Mouse (Mus musculus): Measurements from ENCODE around the gene Pm20d2. TPM values are rescaled to one million over a fixed set of nuclear protein-coding genes. Genes with fewer than 3 reads are reported as not detected.

Gene Pm20d2
- total and polyA plus RNA-seq, 3 experiments: 0.16 to 0.59 (median 0.32) TPM

DNA sequence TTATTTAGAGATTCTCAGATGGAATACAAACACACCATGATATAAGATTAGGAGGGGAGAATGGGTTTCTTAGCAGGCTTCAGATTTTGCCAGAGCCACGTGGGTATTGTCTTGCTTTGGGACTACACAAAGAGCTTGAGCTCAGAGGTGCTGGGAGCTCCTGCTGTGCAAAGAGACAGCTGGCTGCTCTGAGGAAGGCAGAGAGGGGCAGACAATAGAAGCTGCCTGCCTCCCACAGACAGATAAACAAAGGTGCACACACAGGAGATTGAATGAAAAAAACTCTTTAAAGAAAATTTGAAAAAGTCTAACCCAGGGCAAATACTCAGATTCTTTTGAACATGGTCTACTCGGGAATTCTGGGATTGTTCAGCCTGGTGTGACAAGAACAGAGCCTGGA lies 8.6 kb upstream of the Pm20d2 start:
- Histone ChIP-seq H3K9me3 (replicated peaks; ENCODE audit: low read length) (peaks cover 5% of the 10 kb centered on the region), H3K4me3 (replicated peaks in 1 of 3; ENCODE audit: low read depth in 2 of 3, low read length in 2 of 3, poor library complexity in 1 of 3) (no peak overlapping the region), H3K27ac (ENCODE audit: insufficient read depth, low read depth) (no peak overlapping the region), H3K79me2 (replicated peaks; ENCODE audit: control insufficient read depth, extremely low read depth, insufficient read depth, poor library complexity, severe bottlenecking) (no peaks in the 10 kb centered on the region), H3K4me1 (ENCODE audit: control insufficient read depth in 1 of 2, insufficient read depth in 2 of 2) (no peaks in the 10 kb centered on the region), H3K36me3 (replicated peaks in 1 of 2; ENCODE audit: control insufficient read depth in 1 of 2, insufficient read depth in 1 of 2, low read length in 1 of 2) (no peaks in the 10 kb centered on the region), H3K9ac (ENCODE audit: insufficient read depth, low read depth) (no peak overlapping the region), H3K27me3 (replicated peaks) (no peaks in the 10 kb centered on the region), H3K4me2 (ENCODE audit: insufficient read depth, low read depth, poor library complexity, severe bottlenecking) (no peak overlapping the region)
- dilution Hi-C loops (cut with MboI; ENCODE audit: extremely low pct_ligation_motif_present, extremely low pct_unique_long_range_greater_than_20kb, low sequenced_read_pairs) (no loop called here), in situ Hi-C loops (cut with MboI; ENCODE audit: low pct_ligation_motif_present, low pct_unique_long_range_greater_than_20kb, low sequenced_read_pairs) (no loop called here)
- TF ChIP-seq MAZ (IDR thresholded peaks at IDR 0.05; ENCODE audit: low read depth, low read length): no peak
- no peak for TF ChIP-seq CTCF (conservative IDR thresholded peaks at IDR 0.05 in 1 of 2, IDR thresholded peaks at IDR 0.05 in 1 of 2; ENCODE audit: low read depth in 2 of 2, low read length in 2 of 2)
- no peak for TF ChIP-seq SMC3 (IDR thresholded peaks at IDR 0.05; ENCODE audit: low read depth, low read length)
- no peak for TF ChIP-seq MYC (IDR thresholded peaks at IDR 0.05; ENCODE audit: low read depth, low read length)
- no peak for TF ChIP-seq RCOR1 (conservative IDR thresholded peaks at IDR 0.05; ENCODE audit: low read depth, low read length)
- no peak for TF ChIP-seq IRF4 (IDR thresholded peaks at IDR 0.05; ENCODE audit: low read depth, low read length)
- TF ChIP-seq POLR2A (IDR thresholded peaks at IDR 0.05; ENCODE audit: low read depth, low read length): no peak
- TF ChIP-seq TBP (conservative IDR thresholded peaks at IDR 0.05; ENCODE audit: low read depth, low read length): no peak
- TF ChIP-seq GABPA (IDR thresholded peaks at IDR 0.05; ENCODE audit: insufficient replicate concordance, low read depth, low read length): no peak
- TF ChIP-seq MAX (IDR thresholded peaks at IDR 0.05; ENCODE audit: low read length): no peak
- no peak for TF ChIP-seq ELF1 (IDR thresholded peaks at IDR 0.05; ENCODE audit: low read depth, low read length)
- TF ChIP-seq CHD2 (IDR thresholded peaks at IDR 0.05; ENCODE audit: low read length): no peak
- no peak for DNase-seq (ENCODE audit: extremely low read depth)

DNA sequence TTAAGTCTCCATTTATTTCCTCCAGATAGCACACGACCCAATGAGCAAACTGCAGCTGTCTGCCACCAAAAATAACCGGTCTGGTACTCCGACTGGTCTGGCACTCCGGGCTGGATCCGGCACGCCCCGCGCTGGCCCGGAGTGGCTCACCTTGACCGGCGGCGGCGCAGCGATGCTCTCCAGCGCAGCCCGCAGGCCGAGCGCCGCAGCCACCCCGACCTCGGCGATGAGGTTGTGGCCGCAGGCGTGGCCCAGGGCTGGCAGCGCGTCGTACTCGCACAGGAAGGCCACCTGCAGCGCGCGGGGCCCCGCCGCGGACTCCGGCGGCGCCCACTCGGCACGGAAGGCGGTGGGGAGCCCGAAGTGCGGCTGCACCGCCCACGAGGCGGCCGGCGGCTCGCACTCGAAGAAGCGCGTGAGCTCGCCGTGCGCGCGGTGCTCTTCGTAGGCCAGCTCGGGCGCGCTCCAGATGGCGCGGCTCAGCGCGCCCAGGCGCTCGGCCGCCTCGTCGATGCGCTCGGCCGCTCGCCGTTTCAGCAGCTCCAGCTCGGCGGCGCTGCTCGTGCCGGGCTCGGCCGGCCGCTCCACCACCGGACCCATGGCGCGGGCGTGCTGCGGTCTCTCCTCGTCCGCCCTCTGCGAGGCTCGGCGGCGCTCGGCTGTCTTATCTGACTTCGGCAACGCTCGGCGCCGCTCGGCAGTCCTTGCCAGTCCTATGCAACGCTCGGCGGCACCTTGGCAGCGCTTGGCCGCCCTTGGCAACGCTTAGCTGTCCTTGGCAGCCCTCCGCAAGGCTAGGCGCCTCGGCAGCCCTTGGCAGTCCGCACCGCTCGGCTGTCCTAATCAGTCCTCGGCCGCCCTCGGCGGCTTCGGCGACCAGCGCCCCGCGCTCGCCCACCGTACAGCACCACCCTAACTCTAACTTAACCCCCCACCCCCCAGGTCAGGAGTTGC lies 479 bp downstream of the Pm20d2 start:
- no peak overlapping the region; the same call in 1 of the 2 replicates for H3K9ac ChIP-seq (ENCODE audit: insufficient read depth, low read depth)
- H3K27me3 ChIP-seq (replicated peaks): no peaks in the 10 kb centered on the region
- H3K9me3 ChIP-seq (replicated peaks; ENCODE audit: low read length): peaks cover 10% of the 10 kb centered on the region
- no peaks in the 10 kb centered on the region for H3K4me1 ChIP-seq (ENCODE audit: control insufficient read depth in 1 of 2, insufficient read depth in 2 of 2)
- peak overlapping the region; percentile 22 for H3K27ac ChIP-seq (ENCODE audit: insufficient read depth, low read depth)
- no peaks in the 10 kb centered on the region for H3K79me2 ChIP-seq (replicated peaks; ENCODE audit: control insufficient read depth, extremely low read depth, insufficient read depth, poor library complexity, severe bottlenecking)
- peak; percentile 16 for DNase-seq (ENCODE audit: extremely low read depth)
- dilution Hi-C loops (cut with MboI; ENCODE audit: extremely low pct_ligation_motif_present, extremely low pct_unique_long_range_greater_than_20kb, low sequenced_read_pairs) (no loop called here), in situ Hi-C loops (cut with MboI; ENCODE audit: low pct_ligation_motif_present, low pct_unique_long_range_greater_than_20kb, low sequenced_read_pairs) (no loop called here)
- H3K4me3 ChIP-seq (replicated peaks in 1 of 3; ENCODE audit: low read depth in 2 of 3, low read length in 2 of 3, poor library complexity in 1 of 3): peak overlapping the region in 2 of 3 experiments; percentile 46 to 63
- no peaks in the 10 kb centered on the region for H3K36me3 ChIP-seq (replicated peaks in 1 of 2; ENCODE audit: control insufficient read depth in 1 of 2, insufficient read depth in 1 of 2, low read length in 1 of 2)
- peak overlapping the region; percentile 12 for H3K4me2 ChIP-seq (ENCODE audit: insufficient read depth, low read depth, poor library complexity, severe bottlenecking)
- no peak for TF ChIP-seq MYC (IDR thresholded peaks at IDR 0.05; ENCODE audit: low read depth, low read length)
- no peak for TF ChIP-seq ZNF384 (IDR thresholded peaks at IDR 0.05; ENCODE audit: low read depth, low read length)
- no peak for TF ChIP-seq EP300 (IDR thresholded peaks at IDR 0.05; ENCODE audit: low read length)
- no peak for TF ChIP-seq USF2 (conservative IDR thresholded peaks at IDR 0.05; ENCODE audit: low read depth, low read length)
- TF ChIP-seq KAT2A (IDR thresholded peaks at IDR 0.05; ENCODE audit: insufficient replicate concordance, low read length): no peak
- no peak for TF ChIP-seq ZKSCAN1 (IDR thresholded peaks at IDR 0.05; ENCODE audit: borderline replicate concordance, low read depth, low read length)
- no peak for TF ChIP-seq SMC3 (IDR thresholded peaks at IDR 0.05; ENCODE audit: low read depth, low read length)
- TF ChIP-seq GABPA (IDR thresholded peaks at IDR 0.05; ENCODE audit: insufficient replicate concordance, low read depth, low read length): no peak
- TF ChIP-seq BHLHE40 (IDR thresholded peaks at IDR 0.05; ENCODE audit: low read depth, low read length): peak; percentile 9; the same call in 1 of the 2 replicates
- no peak for TF ChIP-seq CHD1 (IDR thresholded peaks at IDR 0.05; ENCODE audit: low read depth, low read length)
- TF ChIP-seq ZMIZ1 (IDR thresholded peaks at IDR 0.05; ENCODE audit: low read depth, low read length): no peak
- TF ChIP-seq SIN3A (IDR thresholded peaks at IDR 0.05; ENCODE audit: low read length): no peak
- no peak for TF ChIP-seq NELFE (IDR thresholded peaks at IDR 0.05; ENCODE audit: low read depth, low read length)
- no peak for TF ChIP-seq HCFC1 (IDR thresholded peaks at IDR 0.05; ENCODE audit: low read depth, low read length)
- TF ChIP-seq MAFK (IDR thresholded peaks at IDR 0.05; ENCODE audit: insufficient replicate concordance, low read length): no peak
- TF ChIP-seq POLR2A (IDR thresholded peaks at IDR 0.05; ENCODE audit: low read depth, low read length): no peak
- TF ChIP-seq RCOR1 (conservative IDR thresholded peaks at IDR 0.05; ENCODE audit: low read depth, low read length): no peak
- TF ChIP-seq IRF4 (IDR thresholded peaks at IDR 0.05; ENCODE audit: low read depth, low read length): no peak
- no peak for TF ChIP-seq E2F4 (IDR thresholded peaks at IDR 0.05; ENCODE audit: insufficient replicate concordance, low read depth, low read length)
- TF ChIP-seq ZC3H11A (IDR thresholded peaks at IDR 0.05; ENCODE audit: low read depth, low read length): no peak
- peak in 1 of 2 experiments; percentile 33; a peak in 1 of 4 replicates for TF ChIP-seq CTCF (conservative IDR thresholded peaks at IDR 0.05 in 1 of 2, IDR thresholded peaks at IDR 0.05 in 1 of 2; ENCODE audit: low read depth in 2 of 2, low read length in 2 of 2)
- TF ChIP-seq RAD21 (IDR thresholded peaks at IDR 0.05; ENCODE audit: low read depth, low read length): no peak
- TF ChIP-seq JUN (IDR thresholded peaks at IDR 0.05; ENCODE audit: insufficient read depth, low read depth, low read length): no peak
- peak; percentile 47; the same call in 1 of the 2 replicates for TF ChIP-seq TCF12 (IDR thresholded peaks at IDR 0.05; ENCODE audit: low read depth, low read length)
- no peak for TF ChIP-seq NRF1 (IDR thresholded peaks at IDR 0.05; ENCODE audit: low read depth, low read length)

Measured in CH12.LX (cell line).